Mouse (Mus musculus) neural tube, embryonic 12.5 days (tissue): ENCODE measurements around the gene Coq3. TPM values are rescaled to one million over a fixed set of nuclear protein-coding genes. Genes with fewer than 3 reads are reported as not detected.

Experiments
- ATAC-seq: fragments of 200-750 bp; cut with Nextera tagmentation; 2 replicates; pipeline ENCODE4 v1.8.0; 2017; ENCODE audit warnings: low read depth, mild to moderate bottlenecking, moderate TSS enrichment, moderate library complexity; ENCODE audit not compliant: low FRiP score
- H3K27ac ChIP-seq: fragments of 300-500 bp; sonication (generic); 2 replicates; pipeline ENCODE4 v1.5.1; 2016
- H3K27me3 ChIP-seq: fragments of 300-500 bp; sonication (generic); replicated peaks from 2 replicates; pipeline ENCODE4 v1.6.1; 2016; ENCODE audit warnings: mild to moderate bottlenecking
- H3K36me3 ChIP-seq: fragments of 300-500 bp; sonication (generic); 2 replicates; pipeline ENCODE4 v1.6.1; 2016; ENCODE audit warnings: mild to moderate bottlenecking
- H3K4me1 ChIP-seq: fragments of 300-500 bp; sonication (generic); 2 replicates; pipeline ENCODE4 v1.6.1; 2016
- H3K4me2 ChIP-seq: fragments of 300-500 bp; sonication (generic); replicated peaks from 2 replicates; pipeline ENCODE4 v1.6.1; 2016; ENCODE audit warnings: mild to moderate bottlenecking
- H3K4me3 ChIP-seq: fragments of 300-500 bp; sonication (generic); 2 replicates; pipeline ENCODE4 v1.5.1; 2016
- H3K9ac ChIP-seq: fragments of 300-500 bp; sonication (generic); 2 replicates; pipeline ENCODE4 v1.6.1; 2016; ENCODE audit warnings: mild to moderate bottlenecking
- H3K9me3 ChIP-seq: fragments of 300-500 bp; sonication (generic); 2 replicates; pipeline ENCODE4 v1.6.1; 2016; ENCODE audit warnings: mild to moderate bottlenecking
- WGBS: fragments of 180-500 bp; shearing (Covaris S2); methylation state at CpG from one replicate; pipeline ENCODE4 v1.1.7; 2016; 5-methylcytosine and 5-hydroxymethylcytosine counted together
- polyA plus RNA-seq: library from polyadenylated mRNA; unstranded; fragments of >200 nt; fragmentation: Nextera tagmentation; extraction: Ambion mirVana; gene quantifications from 2 replicates; pipeline ENCODE4 v1.2.1, GENCODE M21; 2016

Coq3 gene
- 10.4 and 10.9 TPM in 2 replicates for polyA plus RNA-seq

- Histone ChIP-seq H3K4me2 (peak within 1 kb of the TSS; percentile 59), H3K27me3 (no peaks in the 10 kb centered on the region), H3K4me1 (no peaks in the 10 kb centered on the region), H3K4me3 (peak within 1 kb of the TSS; percentile 63), H3K9me3 (no peaks in the 10 kb centered on the region), H3K36me3 (peaks cover 5% of the 10 kb centered on the region), H3K9ac (peak within 1 kb of the TSS; percentile 75), H3K27ac (peak within 1 kb of the TSS; percentile 79)
- WGBS, result under 1% methylated on average over 51 of the region's 51 CpGs
- ATAC-seq, result peak; percentile 92
These were observed at the start of gene Coq3 for GRCm38 (mm10) chr4:21879565-21880220. Gene Coq3, plus strand, starts transcription at chr4:21879673.

GRCm38 (mm10) chr4:21832844-21833243, 46.6 kb upstream of the Coq3 start:
- ATAC-seq, result no peak
- WGBS, result 92% methylated on average over 8 of the region's 8 CpGs
- H3K9ac ChIP-seq, result no peak overlapping the region
- H3K4me3 ChIP-seq, result no peak overlapping the region
- H3K27ac ChIP-seq, result no peak overlapping the region
- no peaks in the 10 kb centered on the region for H3K4me1 ChIP-seq
- peaks cover 14% of the 10 kb centered on the region for H3K36me3 ChIP-seq
- no peaks in the 10 kb centered on the region for H3K9me3 ChIP-seq
- no peaks in the 10 kb centered on the region for H3K27me3 ChIP-seq
- no peak overlapping the region for H3K4me2 ChIP-seq

- no peaks in the 10 kb centered on the region for H3K9me3 ChIP-seq
- peak within 1 kb of the TSS; percentile 53 for H3K4me2 ChIP-seq
- H3K4me1 ChIP-seq, result peaks cover 11% of the 10 kb centered on the region
- peak within 1 kb of the TSS; percentile 87 for H3K9ac ChIP-seq
- peak; percentile 99 for ATAC-seq
- no peaks in the 10 kb centered on the region for H3K27me3 ChIP-seq
- H3K27ac ChIP-seq, result peak within 1 kb of the TSS; percentile 88
- H3K36me3 ChIP-seq, result no peaks in the 10 kb centered on the region
- WGBS, result under 1% methylated on average over 50 of the region's 50 CpGs
- peak within 1 kb of the TSS; percentile 85 for H3K4me3 ChIP-seq
These were observed 31.8 kb upstream of the Coq3 start, which contains the start of gene Pnisr for GRCm38 (mm10) chr4:21847481-21848286. Gene Pnisr, plus strand, starts transcription at chr4:21847583.

DNA sequence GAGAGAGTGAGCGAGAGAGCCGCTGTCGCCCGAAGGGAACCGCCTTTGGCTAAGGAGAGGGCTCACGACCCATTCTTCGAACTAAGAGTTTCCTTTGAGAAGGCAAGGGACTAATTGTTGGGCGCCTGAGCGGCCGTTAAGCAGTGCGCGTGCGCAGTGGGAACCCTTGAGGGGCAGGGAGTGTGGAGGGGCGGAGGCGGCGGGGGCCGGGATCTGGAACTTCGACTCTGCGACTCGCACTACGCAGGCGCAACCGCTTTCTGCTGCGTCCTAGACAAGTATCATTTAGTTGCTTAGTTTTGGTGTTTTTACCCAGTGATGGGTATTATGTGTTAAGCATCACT, 31.2 kb upstream of the Coq3 start:
- H3K36me3 ChIP-seq, result no peaks in the 10 kb centered on the region
- H3K4me2 ChIP-seq, result peak overlapping the region; percentile 53
- peak overlapping the region; percentile 87 for H3K9ac ChIP-seq
- peak overlapping the region; percentile 88 for H3K27ac ChIP-seq
- peak; percentile 90 for ATAC-seq
- WGBS, result under 1% methylated on average over 24 of the region's 24 CpGs
- H3K27me3 ChIP-seq, result no peaks in the 10 kb centered on the region
- peaks cover 11% of the 10 kb centered on the region for H3K4me1 ChIP-seq
- peak overlapping the region; percentile 85 for H3K4me3 ChIP-seq
- no peaks in the 10 kb centered on the region for H3K9me3 ChIP-seq

DNA sequence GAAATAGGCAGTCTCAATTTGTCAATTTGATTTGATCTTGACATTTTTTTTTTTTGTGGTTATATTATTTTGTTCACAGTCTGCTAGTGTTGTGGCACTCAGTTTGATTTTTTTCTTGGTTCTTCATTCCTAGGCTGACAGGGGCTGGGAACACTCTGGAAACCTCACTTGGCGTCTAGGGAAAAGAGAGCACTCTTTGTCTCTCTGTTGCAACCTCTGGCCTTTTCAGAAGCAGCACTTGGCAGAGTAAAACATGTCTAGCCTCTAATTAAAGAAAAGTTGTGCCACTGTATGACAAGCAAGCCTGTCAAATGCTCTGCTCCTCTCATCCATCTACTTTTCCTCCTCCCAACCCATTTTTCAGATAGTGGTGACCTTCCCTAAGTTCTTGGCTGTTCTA, 22.0 kb upstream of the Coq3 start:
- Histone ChIP-seq H3K4me3 (no peak overlapping the region), H3K27me3 (no peaks in the 10 kb centered on the region), H3K9me3 (no peaks in the 10 kb centered on the region), H3K4me1 (no peaks in the 10 kb centered on the region), H3K9ac (no peak overlapping the region), H3K4me2 (no peak overlapping the region), H3K36me3 (peaks cover 51% of the 10 kb centered on the region), H3K27ac (no peak overlapping the region)
- 78% methylated on average over 1 of the region's 1 CpGs for WGBS
- ATAC-seq, result no peak

DNA sequence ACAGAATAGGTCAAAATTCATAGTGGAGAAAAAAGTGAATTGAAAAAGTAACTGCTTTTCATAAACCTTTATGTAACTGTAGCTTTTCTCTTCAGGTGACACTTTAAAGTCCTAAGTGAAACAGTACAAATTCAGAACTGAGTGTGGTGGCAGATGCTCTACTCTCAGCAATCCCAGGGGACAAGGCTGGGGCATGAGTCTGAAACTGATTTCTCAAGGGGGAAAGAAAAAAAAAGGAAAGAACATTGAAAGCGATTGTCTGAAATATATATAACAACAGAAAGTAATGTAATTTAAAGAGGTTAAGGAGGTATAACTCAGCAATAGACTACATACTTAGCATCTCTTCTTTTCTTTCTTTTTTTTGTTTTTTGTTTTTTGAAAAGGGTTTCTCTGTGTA, 14.2 kb upstream of the Coq3 start:
- H3K9ac ChIP-seq, result no peak overlapping the region
- H3K4me3 ChIP-seq, result no peak overlapping the region
- peaks cover 60% of the 10 kb centered on the region for H3K36me3 ChIP-seq
- 100% methylated on average over 1 of the region's 1 CpGs for WGBS
- H3K27me3 ChIP-seq, result no peaks in the 10 kb centered on the region
- H3K27ac ChIP-seq, result no peak overlapping the region
- H3K9me3 ChIP-seq, result no peaks in the 10 kb centered on the region
- no peaks in the 10 kb centered on the region for H3K4me1 ChIP-seq
- no peak overlapping the region for H3K4me2 ChIP-seq
- no peak for ATAC-seq

DNA sequence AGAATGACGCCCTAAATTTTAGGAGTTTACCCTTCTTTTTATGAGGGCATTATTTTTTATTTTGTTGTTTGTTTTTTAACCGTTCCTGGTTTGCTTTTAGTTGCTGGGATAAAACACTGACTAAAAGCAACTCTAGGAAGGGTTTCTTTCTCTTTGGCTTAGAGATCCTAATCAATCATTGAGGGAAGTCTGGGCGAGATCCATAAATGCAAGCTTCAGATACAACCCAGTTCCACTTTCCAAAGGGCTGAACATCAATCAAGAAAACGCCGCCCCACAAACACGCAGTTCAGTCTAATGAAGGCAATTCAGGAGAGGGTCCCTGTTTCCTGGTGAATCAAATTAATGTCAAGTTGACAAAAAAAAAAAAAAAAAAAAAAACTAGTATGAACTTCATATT, 697 bp upstream of the Coq3 start:
- H3K4me3 ChIP-seq, result no peak overlapping the region
- no peak overlapping the region for H3K27ac ChIP-seq
- peaks cover 12% of the 10 kb centered on the region for H3K36me3 ChIP-seq
- H3K9me3 ChIP-seq, result no peaks in the 10 kb centered on the region
- WGBS, result 23% methylated on average over 6 of the region's 6 CpGs
- no peak for ATAC-seq
- no peaks in the 10 kb centered on the region for H3K27me3 ChIP-seq
- H3K9ac ChIP-seq, result no peak overlapping the region
- peak overlapping the region; percentile 59 for H3K4me2 ChIP-seq
- no peaks in the 10 kb centered on the region for H3K4me1 ChIP-seq

- no peak overlapping the region for H3K27ac ChIP-seq
- no peaks in the 10 kb centered on the region for H3K27me3 ChIP-seq
- no peak overlapping the region for H3K4me2 ChIP-seq
- 95% methylated on average over 6 of the region's 6 CpGs for WGBS
- no peaks in the 10 kb centered on the region for H3K9me3 ChIP-seq
- no peaks in the 10 kb centered on the region for H3K36me3 ChIP-seq
- no peak overlapping the region for H3K4me3 ChIP-seq
- H3K4me1 ChIP-seq, result no peaks in the 10 kb centered on the region
- no peak for ATAC-seq
- no peak overlapping the region for H3K9ac ChIP-seq
These were observed 3.3 kb downstream of the Coq3 start for GRCm38 (mm10) chr4:21882806-21883205.

DNA sequence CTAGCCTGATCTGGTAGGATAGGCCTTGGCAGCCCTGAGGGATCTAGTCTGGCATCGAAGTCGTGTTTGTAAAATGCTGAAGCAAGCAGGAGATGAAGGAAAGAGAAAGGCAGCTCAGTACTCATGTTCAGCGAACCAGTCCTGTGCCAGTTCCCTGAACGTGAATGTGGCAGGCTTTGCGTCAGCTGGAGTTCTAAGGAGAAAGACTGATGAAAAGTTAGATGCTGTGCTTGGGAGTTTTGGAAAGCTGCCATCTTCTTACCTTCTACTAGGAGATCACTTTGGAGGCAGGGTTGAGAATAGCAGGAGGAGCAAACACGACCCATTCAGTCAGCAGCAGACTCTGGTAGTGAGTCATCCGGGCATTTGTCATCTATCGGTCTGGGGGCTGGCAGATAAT, 6.4 kb downstream of the Coq3 start:
- Histone ChIP-seq H3K9me3 (no peaks in the 10 kb centered on the region), H3K9ac (no peak overlapping the region), H3K4me2 (no peak overlapping the region), H3K27ac (no peak overlapping the region), H3K4me1 (no peaks in the 10 kb centered on the region), H3K36me3 (no peaks in the 10 kb centered on the region), H3K4me3 (no peak overlapping the region), H3K27me3 (no peaks in the 10 kb centered on the region)
- ATAC-seq, result no peak
- WGBS, result 92% methylated on average over 8 of the region's 8 CpGs

DNA sequence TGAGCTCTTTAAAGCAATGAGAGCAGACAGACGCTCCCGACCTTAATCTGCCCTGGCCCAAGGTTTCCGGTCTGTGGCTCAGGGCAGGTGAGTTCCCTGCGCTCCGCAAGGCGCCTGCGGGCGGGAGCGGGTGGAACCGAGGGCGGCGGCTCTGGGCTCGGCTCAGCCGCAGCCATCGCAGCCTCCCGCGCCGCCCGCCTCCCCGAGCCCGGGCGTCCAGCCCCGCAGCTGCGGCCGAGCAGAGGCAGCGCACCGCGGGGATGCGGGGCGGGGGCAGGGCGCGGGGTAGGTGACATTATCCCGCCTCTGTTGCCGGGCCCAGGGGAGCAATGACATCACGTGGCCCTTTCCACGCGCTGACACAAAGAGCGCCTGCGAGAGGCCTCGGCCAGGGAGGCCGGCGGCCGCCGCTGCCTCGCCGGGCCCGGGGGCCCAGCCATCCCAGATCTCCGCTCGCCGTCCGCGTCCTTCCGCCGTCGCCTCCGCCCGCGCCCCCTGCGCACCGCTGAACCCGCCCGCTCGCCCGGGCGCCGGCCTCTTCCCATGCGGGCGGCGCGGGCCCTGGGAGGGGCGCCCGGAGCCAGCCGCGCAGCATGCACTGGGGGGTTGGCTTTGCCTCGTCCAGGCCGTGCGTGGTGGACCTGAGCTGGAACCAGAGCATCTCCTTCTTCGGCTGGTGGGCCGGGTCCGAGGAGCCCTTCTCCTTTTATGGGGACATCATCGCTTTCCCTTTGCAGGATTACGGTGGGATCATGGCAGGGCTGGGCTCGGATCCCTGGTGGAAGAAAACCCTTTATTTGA, 51.7 kb downstream of the Coq3 start, which contains the start of gene Faxc:
Faxc (plus strand) TSS at position 359 of the 801 bp plus-strand sequence.
- Histone ChIP-seq H3K4me1 (peaks cover 21% of the 10 kb centered on the region), H3K4me3 (peak within 1 kb of the TSS; percentile 75), H3K9me3 (no peaks in the 10 kb centered on the region), H3K9ac (peak within 1 kb of the TSS; percentile 97), H3K4me2 (peak within 1 kb of the TSS; percentile 75), H3K36me3 (0 out of 2 replicates have a peak, but pooled peaks cover 3% of the 10 kb centered on the region), H3K27me3 (no peaks in the 10 kb centered on the region), H3K27ac (peak within 1 kb of the TSS; percentile 83)
- under 1% methylated on average over 77 of the region's 83 CpGs for WGBS
- ATAC-seq, result peak; percentile 93

GRCm38 (mm10) chr4:21931772-21932630, 52.5 kb downstream of the Coq3 start:
- WGBS, result 12% methylated on average over 23 of the region's 23 CpGs
- Histone ChIP-seq H3K4me3 (peak overlapping the region; percentile 75), H3K4me2 (peak overlapping the region; percentile 75), H3K9me3 (no peaks in the 10 kb centered on the region), H3K27me3 (no peaks in the 10 kb centered on the region), H3K27ac (peak overlapping the region; percentile 83), H3K9ac (peak overlapping the region; percentile 97), H3K36me3 (peaks cover 8% of the 10 kb centered on the region; the same call in 1 of the 2 replicates), H3K4me1 (peaks cover 21% of the 10 kb centered on the region)
- ATAC-seq, result peak; percentile 49
